Mouse (Mus musculus): ENCODE measurements around the gene Mdga1. TPM values are rescaled to one million over a fixed set of nuclear protein-coding genes. Genes with fewer than 3 reads are reported as not detected.

Gene Mdga1
- polyA plus RNA-seq, 1 experiment from 2014 or later = 8.8 TPM

DNA sequence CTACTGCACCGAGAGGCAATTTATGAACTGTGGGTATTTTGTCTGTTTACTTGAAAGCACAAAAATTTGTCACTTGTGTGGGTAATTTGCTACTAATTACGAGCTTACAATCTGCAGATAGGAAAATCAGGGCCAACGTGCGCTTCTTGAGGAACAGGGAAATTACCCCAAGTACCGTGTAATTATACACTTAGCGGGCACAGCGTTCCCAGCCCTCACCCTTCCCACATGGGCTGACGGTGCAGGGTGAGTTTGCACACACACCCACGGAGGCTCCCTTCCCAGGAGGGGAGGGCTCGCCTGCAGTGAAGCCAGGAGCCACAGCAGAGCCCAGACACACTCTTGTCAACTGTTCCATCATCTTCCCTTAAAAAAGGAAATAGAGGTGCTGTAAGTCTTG, 54.1 kb downstream of the Mdga1 start:
- Histone ChIP-seq H3K9ac (no peak overlapping the region), H3K36me3 (replicated peaks) (no peaks in the 10 kb centered on the region), H3K9me3 (no peaks in the 10 kb centered on the region), H3K4me1 (peaks cover 33% of the 10 kb centered on the region), H3K27ac (no peak overlapping the region), H3K4me2 (no peak overlapping the region), H3K4me3 (replicated peaks) (no peak overlapping the region), H3K27me3 (peaks cover 8% of the 10 kb centered on the region; the same call in 1 of the 2 replicates)
- WGBS = 66% methylated on average over 10 of the region's 10 CpGs
- ATAC-seq (ENCODE audit: low FRiP score) = no peak

DNA sequence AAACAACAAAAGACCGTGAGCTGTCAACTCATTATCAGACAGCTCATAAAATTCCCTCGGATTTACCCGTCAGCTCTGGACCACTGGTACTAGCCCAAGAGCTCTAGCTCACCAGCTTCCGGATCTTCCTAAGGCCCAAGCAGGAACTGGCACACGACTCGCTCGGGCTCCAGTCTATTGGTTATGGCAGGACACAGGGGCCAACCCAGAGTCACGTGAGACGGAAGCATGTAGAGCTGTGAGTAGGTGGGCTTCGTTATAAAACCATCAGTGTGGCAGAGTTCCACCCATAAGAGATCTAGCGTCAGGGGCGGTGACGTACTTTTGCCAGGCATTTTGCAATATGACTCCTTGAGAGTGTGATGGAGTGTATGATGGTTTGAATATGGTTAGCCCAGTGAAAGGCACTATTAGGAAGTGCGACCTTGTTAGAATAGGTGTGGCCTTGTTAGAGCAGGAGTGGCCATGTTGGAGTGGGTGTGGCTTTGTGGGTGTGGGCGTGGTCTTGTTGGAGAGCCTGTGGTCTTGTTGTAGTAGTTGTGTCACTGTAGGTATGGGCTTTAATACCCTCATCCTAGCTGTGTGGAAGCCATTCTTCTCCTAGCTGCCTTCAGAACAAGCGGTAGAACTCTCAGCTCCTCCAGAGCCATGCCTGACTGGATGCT, 56.5 kb downstream of the Mdga1 start:
- Histone ChIP-seq H3K4me2 (no peak overlapping the region), H3K36me3 (replicated peaks) (no peaks in the 10 kb centered on the region), H3K9me3 (no peaks in the 10 kb centered on the region), H3K4me1 (peaks cover 11% of the 10 kb centered on the region; the same call in 1 of the 2 replicates), H3K27ac (no peak overlapping the region), H3K9ac (no peak overlapping the region), H3K4me3 (replicated peaks) (no peak overlapping the region), H3K27me3 (no peaks in the 10 kb centered on the region; the same call in 1 of the 2 replicates)
- ATAC-seq (ENCODE audit: low FRiP score) = no peak
- WGBS = 92% methylated on average over 16 of the region's 16 CpGs

DNA sequence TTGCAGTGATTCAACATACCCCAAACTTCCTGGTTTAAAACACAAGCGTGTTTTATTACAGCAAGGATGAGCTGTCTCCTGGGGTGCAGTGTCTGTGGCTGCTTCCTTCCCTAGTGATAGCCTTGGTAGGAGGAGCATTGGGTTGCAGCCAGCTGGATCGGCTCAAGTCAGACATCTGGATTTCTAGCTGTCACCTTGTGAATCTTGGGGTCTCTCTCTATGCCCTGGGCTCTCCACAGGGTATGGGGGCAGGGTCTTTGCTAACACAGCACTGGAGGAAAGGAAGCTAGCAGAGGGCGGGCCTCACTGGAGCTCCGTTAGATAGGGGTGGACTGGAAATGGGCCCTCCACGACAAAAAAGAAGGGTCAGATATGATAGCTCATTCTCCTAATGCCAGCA, 57.2 kb downstream of the Mdga1 start:
- no peak for ATAC-seq (ENCODE audit: low FRiP score)
- no peaks in the 10 kb centered on the region for H3K36me3 ChIP-seq (replicated peaks)
- H3K27me3 ChIP-seq = no peaks in the 10 kb centered on the region
- no peak overlapping the region for H3K4me3 ChIP-seq (replicated peaks)
- no peaks in the 10 kb centered on the region for H3K9me3 ChIP-seq
- 79% methylated on average over 5 of the region's 5 CpGs for WGBS
- H3K4me1 ChIP-seq = peaks cover 11% of the 10 kb centered on the region; the same call in 1 of the 2 replicates
- H3K4me2 ChIP-seq = no peak overlapping the region
- H3K9ac ChIP-seq = no peak overlapping the region
- H3K27ac ChIP-seq = no peak overlapping the region

DNA sequence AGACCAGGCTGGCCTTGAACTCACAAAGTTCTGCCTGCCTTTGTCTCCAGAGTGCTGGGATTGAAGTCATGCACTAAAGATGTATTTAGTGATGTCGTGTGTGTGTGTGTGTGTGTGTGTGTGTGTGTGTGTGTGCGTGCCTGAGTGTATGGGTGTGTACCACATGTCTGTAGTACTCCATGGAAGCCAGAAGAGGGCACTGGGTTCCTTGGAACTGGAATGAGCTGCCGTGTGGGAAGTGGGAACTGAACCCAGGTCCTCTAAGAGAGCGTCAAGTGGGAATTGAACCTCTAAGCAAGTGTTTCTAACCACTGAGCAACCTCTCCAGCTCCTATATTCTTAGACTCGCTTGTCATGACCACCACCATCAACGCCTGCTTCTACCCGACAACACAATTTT, 60.9 kb downstream of the Mdga1 start:
- Histone ChIP-seq H3K27ac (no peak overlapping the region), H3K4me1 (no peaks in the 10 kb centered on the region; the same call in 1 of the 2 replicates), H3K4me2 (no peak overlapping the region), H3K36me3 (replicated peaks) (no peaks in the 10 kb centered on the region), H3K27me3 (no peaks in the 10 kb centered on the region), H3K4me3 (replicated peaks) (no peak overlapping the region), H3K9ac (no peak overlapping the region), H3K9me3 (no peaks in the 10 kb centered on the region)
- no peak for ATAC-seq (ENCODE audit: low FRiP score)
- WGBS = 92% methylated on average over 7 of the region's 7 CpGs

DNA sequence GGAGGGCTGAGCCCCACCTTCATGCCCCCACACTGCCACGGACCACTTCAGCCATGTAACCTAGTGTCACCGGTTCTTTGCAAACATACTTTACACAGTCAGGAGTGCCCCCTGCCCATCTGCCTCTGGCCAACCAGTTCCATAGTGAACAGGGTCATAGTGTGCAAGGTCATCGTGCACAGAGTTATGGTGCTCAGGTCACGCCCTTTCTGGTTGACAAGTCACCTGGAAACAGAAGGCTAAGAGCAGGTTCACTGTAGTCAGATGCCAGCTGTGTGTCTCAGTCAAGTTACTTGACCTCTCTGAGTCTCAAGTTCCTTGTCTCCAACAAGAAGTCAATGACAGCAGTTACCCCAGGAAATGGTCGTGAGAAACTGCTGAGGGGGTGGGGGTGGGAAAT, 65.2 kb downstream of the Mdga1 start:
- H3K27ac ChIP-seq = no peak overlapping the region
- H3K27me3 ChIP-seq = 0 out of 2 replicates have a peak, but pooled peaks cover 3% of the 10 kb centered on the region
- no peaks in the 10 kb centered on the region for H3K36me3 ChIP-seq (replicated peaks)
- no peak overlapping the region for H3K9ac ChIP-seq
- peaks cover 9% of the 10 kb centered on the region for H3K4me1 ChIP-seq
- 69% methylated on average over 5 of the region's 5 CpGs for WGBS
- no peak overlapping the region for H3K4me2 ChIP-seq
- H3K9me3 ChIP-seq = no peaks in the 10 kb centered on the region
- H3K4me3 ChIP-seq (replicated peaks) = no peak overlapping the region
- no peak for ATAC-seq (ENCODE audit: low FRiP score)

DNA sequence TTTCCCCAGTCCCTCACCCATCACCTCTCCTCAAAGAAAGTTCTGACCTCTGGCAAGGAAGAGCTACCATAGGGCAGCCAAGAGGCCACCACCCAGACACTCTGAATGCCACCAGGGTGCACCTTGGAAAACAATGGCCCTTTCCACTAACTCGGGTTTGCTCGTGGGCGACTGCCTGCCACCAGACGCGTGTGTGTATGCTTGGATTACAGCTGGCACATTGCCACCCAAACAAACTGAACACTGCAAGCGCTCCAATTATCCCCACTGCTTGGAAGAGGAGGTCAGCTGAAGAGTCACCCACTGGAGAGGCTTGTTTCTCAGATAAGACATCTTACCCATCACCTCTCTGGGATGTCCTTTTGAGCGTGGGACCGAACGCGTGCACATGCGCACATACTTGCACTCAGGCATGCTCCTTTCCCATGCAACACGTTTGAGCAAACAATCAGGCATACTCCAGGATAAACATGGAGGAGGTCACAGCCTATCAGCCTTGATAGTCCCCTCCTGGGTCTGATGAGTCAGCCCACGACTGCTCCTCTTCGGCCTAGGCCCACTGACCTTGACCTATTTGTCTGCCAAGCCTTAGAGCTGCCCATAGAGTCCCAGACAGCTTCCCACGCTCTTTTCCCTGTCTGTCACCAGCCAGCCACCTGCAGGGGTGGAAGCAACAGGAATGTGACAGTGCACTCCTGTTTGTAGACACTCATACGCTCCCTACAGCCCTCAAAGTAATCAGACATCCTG, 67.3 kb downstream of the Mdga1 start:
- Histone ChIP-seq H3K36me3 (replicated peaks) (no peaks in the 10 kb centered on the region), H3K9me3 (no peaks in the 10 kb centered on the region), H3K4me2 (no peak overlapping the region), H3K9ac (no peak overlapping the region), H3K27ac (no peak overlapping the region), H3K4me3 (replicated peaks) (no peak overlapping the region), H3K27me3 (0 out of 2 replicates have a peak, but pooled peaks cover 3% of the 10 kb centered on the region), H3K4me1 (peaks cover 9% of the 10 kb centered on the region)
- ATAC-seq (ENCODE audit: low FRiP score) = no peak
- 62% methylated on average over 16 of the region's 16 CpGs for WGBS

DNA sequence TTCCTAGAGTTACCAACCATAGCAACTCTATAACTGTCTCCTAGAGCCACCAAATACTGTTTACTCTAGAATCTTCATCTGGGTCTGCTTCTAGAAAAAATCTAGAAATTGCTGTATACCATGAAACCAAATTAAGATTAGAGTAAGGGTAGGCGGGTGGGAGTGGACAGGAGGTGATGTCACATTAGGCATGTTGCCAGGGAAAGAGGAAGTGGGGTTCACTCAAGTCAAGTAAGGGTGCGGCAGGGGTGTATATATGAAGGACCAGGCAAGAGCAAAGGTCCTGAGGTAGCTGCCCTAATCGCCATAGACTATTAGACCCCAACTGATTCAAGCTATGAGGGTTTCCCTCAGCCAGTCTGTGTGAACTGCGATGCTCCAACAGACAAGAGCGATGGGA, 69.6 kb downstream of the Mdga1 start:
- ATAC-seq (ENCODE audit: low FRiP score) = no peak
- Histone ChIP-seq H3K27me3 (peaks cover 6% of the 10 kb centered on the region; the same call in 1 of the 2 replicates), H3K4me2 (no peak overlapping the region), H3K4me1 (peaks cover 28% of the 10 kb centered on the region), H3K36me3 (replicated peaks) (no peaks in the 10 kb centered on the region), H3K27ac (no peak overlapping the region), H3K4me3 (replicated peaks) (no peak overlapping the region), H3K9me3 (no peaks in the 10 kb centered on the region), H3K9ac (no peak overlapping the region)
- 95% methylated on average over 5 of the region's 5 CpGs for WGBS

DNA sequence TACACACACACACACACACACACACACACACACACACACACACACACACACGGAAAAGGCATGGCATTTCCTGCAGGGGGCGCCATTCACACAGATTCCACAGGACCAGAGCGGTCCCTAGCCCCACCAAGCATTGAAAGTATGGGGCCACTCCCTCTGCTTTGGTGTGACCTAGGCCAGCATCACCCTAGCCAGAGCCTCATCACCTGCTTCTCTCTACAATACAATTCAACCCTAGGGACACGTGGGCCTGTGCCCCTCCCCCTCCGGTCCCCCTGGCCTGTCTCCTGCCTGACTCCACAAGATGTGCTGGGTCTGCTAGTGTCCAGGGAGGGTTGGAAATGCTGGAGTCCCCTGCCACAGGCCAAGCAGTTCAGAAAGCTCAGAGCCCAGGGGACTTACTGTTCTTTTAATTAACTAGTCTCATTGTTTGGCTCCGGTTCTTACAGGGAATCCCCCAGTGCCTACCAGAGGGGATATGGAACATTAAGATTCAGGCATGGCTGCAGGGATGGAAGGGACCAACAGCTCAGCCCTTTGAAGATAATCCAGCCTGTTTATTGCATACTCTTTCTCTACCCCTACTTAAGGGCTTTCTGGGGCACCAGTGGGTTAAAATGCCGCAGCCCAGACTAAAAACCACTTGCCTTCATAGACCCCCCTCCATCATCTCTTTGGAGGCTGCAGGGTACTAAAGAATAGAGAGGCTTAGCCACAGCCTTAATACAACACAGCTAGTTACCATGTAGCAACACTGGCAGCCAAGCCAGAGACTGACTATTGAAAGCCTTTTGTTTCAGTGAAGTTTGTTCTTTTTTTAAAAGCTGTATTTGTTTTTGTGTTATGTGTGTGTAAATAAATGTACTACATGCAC, 73.5 kb downstream of the Mdga1 start:
- Histone ChIP-seq H3K27ac (peak overlapping the region; percentile 66), H3K9ac (no peak overlapping the region), H3K4me3 (replicated peaks) (no peak overlapping the region), H3K36me3 (replicated peaks) (no peaks in the 10 kb centered on the region), H3K4me2 (no peak overlapping the region), H3K9me3 (no peaks in the 10 kb centered on the region), H3K4me1 (peaks cover 25% of the 10 kb centered on the region), H3K27me3 (peaks cover 16% of the 10 kb centered on the region)
- 3% methylated on average over 7 of the region's 7 CpGs for WGBS
- ATAC-seq (ENCODE audit: low FRiP score) = peak; percentile 68

DNA sequence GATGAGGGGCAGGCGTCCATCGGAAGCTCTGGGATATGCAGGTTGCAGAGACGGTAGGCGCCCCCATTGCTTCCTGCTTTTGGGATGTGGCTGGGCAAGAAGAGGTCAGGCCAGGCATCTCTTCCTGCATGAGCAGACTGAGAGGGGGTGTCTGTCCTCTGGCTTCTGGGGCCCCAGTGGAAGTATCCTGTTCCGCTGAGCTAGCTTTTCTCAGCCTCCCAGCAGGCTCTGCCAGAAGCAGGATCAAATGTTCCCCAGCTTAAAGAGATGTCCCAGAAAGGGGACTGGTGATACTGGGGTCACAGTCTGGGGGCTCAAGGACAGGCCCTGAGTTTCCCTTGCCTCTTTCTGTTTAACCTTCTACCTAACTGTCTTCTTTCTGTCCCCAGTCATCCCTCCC, 74.3 kb downstream of the Mdga1 start:
- Histone ChIP-seq H3K9ac (no peak overlapping the region), H3K9me3 (no peaks in the 10 kb centered on the region), H3K4me3 (replicated peaks) (no peak overlapping the region), H3K36me3 (replicated peaks) (no peaks in the 10 kb centered on the region), H3K4me1 (peaks cover 25% of the 10 kb centered on the region), H3K27me3 (peaks cover 25% of the 10 kb centered on the region), H3K27ac (peak overlapping the region; percentile 66), H3K4me2 (no peak overlapping the region)
- 70% methylated on average over 5 of the region's 5 CpGs for WGBS
- no peak for ATAC-seq (ENCODE audit: low FRiP score)

DNA sequence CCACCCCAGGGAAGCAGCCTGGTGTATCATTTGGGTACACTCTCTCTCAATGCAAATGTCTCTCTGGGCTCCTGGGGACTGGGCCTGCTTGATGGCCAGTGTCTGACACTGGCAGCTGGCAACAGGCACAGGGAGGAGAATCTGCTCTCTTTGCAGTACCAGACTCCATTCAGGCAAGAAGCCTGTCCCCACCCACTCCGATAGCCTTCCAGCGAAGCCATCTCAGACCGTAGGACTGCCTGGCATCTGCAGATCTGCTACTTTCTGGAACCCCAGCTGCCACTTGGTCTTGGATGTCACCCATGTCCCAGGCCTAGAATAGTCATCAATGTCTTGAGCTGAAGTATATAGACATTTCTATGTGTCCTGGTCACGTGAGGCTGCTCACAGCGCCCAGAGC, 74.9 kb downstream of the Mdga1 start:
- H3K9me3 ChIP-seq = no peaks in the 10 kb centered on the region
- no peak for ATAC-seq (ENCODE audit: low FRiP score)
- no peaks in the 10 kb centered on the region for H3K36me3 ChIP-seq (replicated peaks)
- peaks cover 31% of the 10 kb centered on the region for H3K27me3 ChIP-seq
- H3K4me2 ChIP-seq = no peak overlapping the region
- no peak overlapping the region for H3K9ac ChIP-seq
- H3K4me1 ChIP-seq = peaks cover 27% of the 10 kb centered on the region
- H3K4me3 ChIP-seq (replicated peaks) = no peak overlapping the region
- 80% methylated on average over 5 of the region's 5 CpGs for WGBS
- no peak overlapping the region for H3K27ac ChIP-seq

DNA sequence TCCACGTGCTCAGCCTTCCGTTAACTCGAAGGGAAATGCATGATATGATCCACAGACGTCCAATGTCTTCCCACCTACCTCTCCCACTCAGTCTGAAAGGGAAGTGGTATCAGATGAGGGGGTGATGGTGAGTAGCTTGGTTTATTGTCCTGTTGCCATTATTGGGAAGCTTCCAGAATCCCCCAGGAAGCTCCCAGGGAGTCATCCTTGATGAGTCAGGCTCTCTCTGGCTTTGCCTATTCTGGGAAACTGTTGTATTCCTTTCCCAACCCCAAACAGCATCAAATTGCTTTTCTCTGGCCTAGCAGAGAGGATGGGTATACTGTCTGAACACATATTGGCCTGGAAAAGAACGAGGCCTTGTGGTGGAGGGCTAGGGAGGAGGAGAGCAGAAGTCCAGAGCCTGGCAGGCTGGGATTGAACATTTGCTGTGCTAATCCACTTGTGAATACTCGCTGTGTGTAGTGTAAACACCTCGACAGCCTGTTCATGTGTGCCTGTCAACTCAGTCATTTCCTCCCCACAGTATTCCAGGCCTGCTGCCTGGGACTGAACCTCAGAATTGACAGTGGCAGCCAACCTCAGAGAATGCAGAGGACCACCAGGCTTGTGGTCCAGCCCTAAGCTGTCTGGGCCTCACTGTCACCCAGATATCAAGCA, 79.3 kb downstream of the Mdga1 start:
- Histone ChIP-seq H3K9me3 (no peaks in the 10 kb centered on the region), H3K9ac (no peak overlapping the region), H3K4me1 (peaks cover 40% of the 10 kb centered on the region), H3K4me3 (replicated peaks) (no peak overlapping the region), H3K36me3 (replicated peaks) (no peaks in the 10 kb centered on the region), H3K4me2 (no peak overlapping the region), H3K27me3 (peaks cover 49% of the 10 kb centered on the region), H3K27ac (no peak overlapping the region)
- 62% methylated on average over 7 of the region's 7 CpGs for WGBS
- no peak for ATAC-seq (ENCODE audit: low FRiP score)

Measured in forebrain, embryonic 12.5 days (tissue).